In genomic region chr7:67630817-67631216, GRCm38 (mm10) we compare ENCODE assay signal across 8 mouse cellular contexts. TPM values are rescaled to one million over a fixed set of nuclear protein-coding genes. Genes with fewer than 3 reads are reported as not detected.
DNase-seq lines count a peak whose midpoint lies in the region; ATAC-seq and TF ChIP-seq lines count a peak whose summit lies in the region.

No protein-coding gene starts in this region.

- no peak for TF ChIP-seq CTCF in gastrocnemius, adult 2 months (IDR thresholded peaks at IDR 0.05)

- no peaks in the 10 kb centered on the region for H3K36me3 ChIP-seq in splenic B cell, adult 2 months (ENCODE audit: control insufficient read depth, insufficient read depth, low read length, poor library complexity, severe bottlenecking)

- no peak overlapping the region; the same call in 1 of the 2 replicates for H3K4me3 ChIP-seq in gastrocnemius, adult 2 months

- H3K27ac ChIP-seq in gastrocnemius, adult 2 months: peak overlapping the region; percentile 16; the same call in 1 of the 2 replicates

- no peaks in the 10 kb centered on the region for H3K27me3 ChIP-seq in splenic B cell, adult 2 months (ENCODE audit: control insufficient read depth, insufficient read depth, low read length, poor library complexity, severe bottlenecking)

- DNase-seq in 3T3-L1 (ENCODE audit: low read depth, low spot score): peak; percentile 84
- peak; percentile 83 for DNase-seq in ZHBTc4 (ENCODE audit: low read depth, low spot score)
- DNase-seq in gastrocnemius, adult 2 months: peak; percentile 76
- DNase-seq in induced T-regulatory cell, adult 2 months (ENCODE audit: low read depth): peak; percentile 86
- DNase-seq in left cerebral cortex, postnatal 25 days (ENCODE audit: low spot score in 2 of 2): peak; percentile 79 to 89
- peak; percentile 88 for DNase-seq in splenic B cell, adult 2 months (ENCODE audit: low read depth, low spot score)

- ATAC-seq in common myeloid progenitor, adult 5-6 weeks (replicated peaks; ENCODE audit: low read depth, poor library complexity, severe bottlenecking): peak; percentile 99
- ATAC-seq in monocyte, adult 5-6 weeks (replicated peaks; ENCODE audit: insufficient number of reproducible peaks, low FRiP score, low TSS enrichment, poor library complexity, severe bottlenecking): peak; percentile 95

- intact Hi-C loops in gastrocnemius, adult 2 months (cut with DNase I): loop anchor here (1.0 to 5.0 kb wide), 3 partner anchors 259 to 414 kb away; partner anchors contain the start of gene Mef2a
- intact Hi-C loops in left cerebral cortex, postnatal 25 days (cut with DNase I): loop anchor here (2.0 to 10.0 kb wide), 5 partner anchors 84 to 916 kb away; no protein-coding TSS in a partner anchor

RNA-seq across cellular contexts. Expression of gene Lrrc28, which starts 14.3 kb away (rescaled TPM):
- total RNA-seq in common myeloid progenitor, adult 5-6 weeks (2017): 21.5 and 24.9 TPM in 2 replicates
- 10 to 100 TPM; 21.3 to 23.6 TPM for total RNA-seq in gastrocnemius, adult 2 months (2021)
- 10 to 100 TPM; 33.8 to 36.8 TPM for total RNA-seq in left cerebral cortex, postnatal 25 days (2021)
- total RNA-seq in monocyte, adult 5-6 weeks (2017): 7.1 to 15.5 TPM (median 11.9 TPM) in 3 replicates

RNA-seq across cellular contexts. Expression of gene Ttc23, which starts 16.4 kb away (rescaled TPM):
- total RNA-seq in common myeloid progenitor, adult 5-6 weeks (2017): 1.8 and 2.0 TPM in 2 replicates
- 10 to 100 TPM; 23.3 to 25.3 TPM for total RNA-seq in gastrocnemius, adult 2 months (2021)
- total RNA-seq in left cerebral cortex, postnatal 25 days (2021): 10 to 100 TPM in 1 of 2 experiments, 1 to 10 TPM in 1; 7.1 to 10.3 TPM
- total RNA-seq in monocyte, adult 5-6 weeks (2017): 5.6 to 12.5 TPM (median 6.6 TPM) in 3 replicates
